Mouse (Mus musculus) c-Kit-negative CD71-positive TER-119-positive erythroid progenitor cells, embryonic 14.5 days (primary cell): Measurements from ENCODE around the gene Notch4.

Source experiments
- DNase-seq: peaks from one replicate; pipeline ENCODE4 v3.0.0-alpha.2; 2013; ENCODE audit warnings: low read depth, low spot score

Gene Notch4

GRCm38 (mm10) chr17:34571875-34572274 is 7.8 kb downstream of the Notch4 start:
- DNase-seq: no peak

- DNase-seq: no peak
Measured at GRCm38 (mm10) chr17:34572361-34572760, 8.3 kb downstream of the Notch4 start.

GRCm38 (mm10) chr17:34576577-34576976 is 12.5 kb downstream of the Notch4 start:
- no peak for DNase-seq

- DNase-seq: no peak
Measured at GRCm38 (mm10) chr17:34578070-34578469, 14.0 kb downstream of the Notch4 start.

- no peak for DNase-seq
Measured at GRCm38 (mm10) chr17:34582528-34582927, 18.5 kb downstream of the Notch4 start.

- no peak for DNase-seq
Measured at GRCm38 (mm10) chr17:34583397-34583796, 19.3 kb downstream of the Notch4 start.

- DNase-seq: no peak
Measured at GRCm38 (mm10) chr17:34583819-34584218, 19.8 kb downstream of the Notch4 start.

GRCm38 (mm10) chr17:34585121-34585520 is 21.1 kb downstream of the Notch4 start:
- no peak for DNase-seq

- DNase-seq: no peak
Measured at GRCm38 (mm10) chr17:34585877-34586771, 22.1 kb downstream of the Notch4 start.

- no peak for DNase-seq
Measured at GRCm38 (mm10) chr17:34586796-34587422, 22.8 kb downstream of the Notch4 start.

GRCm38 (mm10) chr17:34587423-34587811 is 23.3 kb downstream of the Notch4 start:
- DNase-seq: peak; percentile 90

- no peak for DNase-seq
Measured at GRCm38 (mm10) chr17:34587814-34588213, 23.7 kb downstream of the Notch4 start.

GRCm38 (mm10) chr17:34588767-34589166 is 24.7 kb downstream of the Notch4 start:
- no peak for DNase-seq

- DNase-seq: no peak
Measured at GRCm38 (mm10) chr17:34589206-34589605, 25.1 kb downstream of the Notch4 start.

GRCm38 (mm10) chr17:34589681-34590101 is 25.6 kb downstream of the Notch4 start, which contains the start of gene Gpsm3:
TSS of gene Gpsm3 (plus strand) at chr17:34589806.
- DNase-seq: no peak

GRCm38 (mm10) chr17:34590154-34590987 is 26.3 kb downstream of the Notch4 start:
- DNase-seq: no peak

- DNase-seq: no peak
Measured at GRCm38 (mm10) chr17:34591029-34591993, 27.2 kb downstream of the Notch4 start, which contains the start of gene Pbx2. TSS of gene Pbx2 (plus strand) at chr17:34591266.

GRCm38 (mm10) chr17:34591994-34592375 is 27.9 kb downstream of the Notch4 start:
- peak; percentile 66 for DNase-seq

GRCm38 (mm10) chr17:34592581-34593549 is 28.8 kb downstream of the Notch4 start:
- DNase-seq: no peak
